Comparison of ENCODE assay signal across 17 mouse cellular contexts in the genomic region with DNA sequence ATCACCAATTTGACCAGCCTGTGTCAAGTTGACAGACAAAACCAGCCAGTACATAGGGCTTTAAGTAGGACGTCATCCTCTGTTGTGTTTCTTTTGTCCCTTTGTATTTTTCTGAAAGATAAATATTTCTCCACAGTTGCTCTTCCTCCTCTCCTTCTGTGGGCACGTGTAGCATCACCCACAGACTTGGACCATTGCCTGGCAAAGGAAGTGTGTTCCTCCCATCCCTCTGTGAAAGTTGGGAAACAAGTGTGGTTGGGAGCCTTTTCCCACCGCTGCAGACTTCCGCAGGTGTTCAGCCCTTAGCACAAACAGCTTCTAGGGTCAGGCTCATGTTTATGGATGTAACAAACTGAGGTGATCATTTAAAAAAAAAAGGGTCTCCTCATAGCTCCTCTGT.
DNase-seq lines count a peak whose midpoint lies in the region; ATAC-seq and TF ChIP-seq lines count a peak whose summit lies in the region.
"Had no signal": no experiment of that assay in that cellular context is flagged by ENCODE, and none has a peak within 500 bp of the region (broad histone marks: within the 10 kb centered on the region; RNA-seq: fewer than 3 reads in every experiment).

No protein-coding gene starts in this region.

- H3K4me3 ChIP-seq in liver, postnatal 0 days (ENCODE audit: low read depth, low read length), result no peak overlapping the region
- H3K4me3 ChIP-seq: embryonic facial prominence, embryonic 10.5 days; heart, embryonic 13.5 days; hindbrain, embryonic 12.5 days had no signal

- 79% methylated on average over 4 of the region's 4 CpGs for WGBS in liver, postnatal 0 days (ENCODE audit: insufficient replicate concordance)

- H3K9me3 ChIP-seq in liver, postnatal 0 days (ENCODE audit: low read length), result no peaks in the 10 kb centered on the region
- H3K9me3 ChIP-seq: embryonic facial prominence, embryonic 10.5 days; heart, embryonic 13.5 days; hindbrain, embryonic 12.5 days had no signal

- no peaks in the 10 kb centered on the region for H3K4me1 ChIP-seq in liver, postnatal 0 days (ENCODE audit: insufficient read depth)
- H3K4me1 ChIP-seq: embryonic facial prominence, embryonic 10.5 days; heart, embryonic 13.5 days; hindbrain, embryonic 12.5 days had no signal

- H3K27ac ChIP-seq in liver, postnatal 0 days (ENCODE audit: low read depth), result no peak overlapping the region
- H3K27ac ChIP-seq: embryonic facial prominence, embryonic 10.5 days; heart, embryonic 13.5 days; hindbrain, embryonic 12.5 days had no signal

- TF ChIP-seq CTCF in liver, postnatal 0 days (IDR thresholded peaks at IDR 0.05; ENCODE audit: low read depth), result no peak

- no peaks in the 10 kb centered on the region for H3K27me3 ChIP-seq in liver, postnatal 0 days (ENCODE audit: insufficient read depth, low read length)
- H3K27me3 ChIP-seq: heart, embryonic 13.5 days; hindbrain, embryonic 12.5 days had no signal

- TF ChIP-seq EP300 in liver, postnatal 0 days (IDR thresholded peaks at IDR 0.05; ENCODE audit: low read depth), result no peak

- no peak overlapping the region for H3K9ac ChIP-seq in liver, postnatal 0 days (replicated peaks)
- H3K9ac ChIP-seq: heart, embryonic 13.5 days; hindbrain, embryonic 12.5 days had no signal

- no peak for ATAC-seq in liver, postnatal 0 days

- H3K4me2 ChIP-seq in liver, postnatal 0 days (ENCODE audit: low read depth, low read length), result no peak overlapping the region
- H3K4me2 ChIP-seq: heart, embryonic 13.5 days; hindbrain, embryonic 12.5 days had no signal

- 0 out of 2 replicates have a peak, but pooled peaks cover 2% of the 10 kb centered on the region for H3K36me3 ChIP-seq in liver, postnatal 0 days (replicated peaks; ENCODE audit: insufficient read depth, low read length)

- intact Hi-C loops in gastrocnemius, postnatal 14 days (cut with DNase I; ENCODE audit: low total_unique reads), result no loop called here

- peak; percentile 39 for DNase-seq in layer of hippocampus, adult 11-12 months (ENCODE audit: low spot score)
- DNase-seq in layer of hippocampus, postnatal 14 days (ENCODE audit: low spot score in 2 of 2), result no peak
- DNase-seq in left cerebral cortex, adult 18-20 months (ENCODE audit: low spot score in 2 of 2), result peak; percentile 18
- no peak for DNase-seq in left cerebral cortex, adult 8-10 months (ENCODE audit: low spot score in 2 of 2)
- peak; percentile 55 for DNase-seq in brain, adult 2 months (ENCODE audit: low read depth, low spot score)
- peak; percentile 42 to 60 for DNase-seq in right cerebral cortex, adult 2 months (ENCODE audit: low spot score in 2 of 2)
- DNase-seq in gastrocnemius, postnatal 14 days, result no peak
- DNase-seq in liver, postnatal 0 days, result no peak
- DNase-seq: adrenal gland, adult 2 months; adrenal gland, postnatal 25 days; cerebellum, adult 2 months; cerebellum, postnatal 10 days; gastrocnemius, postnatal 25 days; heart, postnatal 36 days had no signal

Comparison
In these comparisons a context has a peak if more than half of its experiments do, and no peak if none do; other contexts are left out.
1. DNase-seq: peak in layer of hippocampus, adult 11-12 months (single experiment), left cerebral cortex, adult 18-20 months (2 of 2), brain, adult 2 months (single experiment) and right cerebral cortex, adult 2 months (2 of 2); none in layer of hippocampus, postnatal 14 days (0 of 2), left cerebral cortex, adult 8-10 months (0 of 2), gastrocnemius, postnatal 14 days (single experiment) and liver, postnatal 0 days (single experiment).